Mouse (Mus musculus): Measurements from ENCODE around the gene Tas1r1.

Gene Tas1r1

DNA sequence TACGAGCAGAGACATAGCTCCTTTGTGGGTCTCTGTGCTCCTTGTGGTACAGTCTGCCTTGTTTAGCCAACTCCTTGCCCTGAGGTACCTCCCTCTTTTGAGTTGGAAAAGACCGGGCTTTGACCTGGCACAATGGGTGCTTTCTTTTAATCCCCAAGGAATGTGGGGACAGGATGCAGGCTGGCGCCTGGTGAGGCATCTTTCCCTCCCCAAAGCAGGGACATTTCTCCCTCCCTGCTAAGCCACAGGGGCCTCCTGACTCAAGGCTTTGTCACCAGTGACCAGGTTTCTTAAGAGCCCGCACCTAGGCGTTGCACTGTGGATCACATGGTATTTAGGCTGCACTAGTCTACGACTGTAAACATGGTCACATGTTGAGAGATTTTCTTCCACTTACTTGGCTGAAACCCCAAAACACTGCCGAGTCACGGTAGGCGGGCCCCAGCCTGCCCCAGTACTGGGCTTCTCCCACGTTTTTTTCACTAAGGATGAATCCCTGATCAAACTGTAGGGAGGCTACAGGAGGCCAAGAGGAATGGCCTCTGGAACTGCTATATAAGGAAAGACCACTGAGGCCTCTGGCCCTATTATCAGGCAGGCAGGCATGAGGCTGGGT, 28.2 kb downstream of the Tas1r1 start:
- 4% methylated on average over 10 of the region's 10 CpGs for WGBS

DNA sequence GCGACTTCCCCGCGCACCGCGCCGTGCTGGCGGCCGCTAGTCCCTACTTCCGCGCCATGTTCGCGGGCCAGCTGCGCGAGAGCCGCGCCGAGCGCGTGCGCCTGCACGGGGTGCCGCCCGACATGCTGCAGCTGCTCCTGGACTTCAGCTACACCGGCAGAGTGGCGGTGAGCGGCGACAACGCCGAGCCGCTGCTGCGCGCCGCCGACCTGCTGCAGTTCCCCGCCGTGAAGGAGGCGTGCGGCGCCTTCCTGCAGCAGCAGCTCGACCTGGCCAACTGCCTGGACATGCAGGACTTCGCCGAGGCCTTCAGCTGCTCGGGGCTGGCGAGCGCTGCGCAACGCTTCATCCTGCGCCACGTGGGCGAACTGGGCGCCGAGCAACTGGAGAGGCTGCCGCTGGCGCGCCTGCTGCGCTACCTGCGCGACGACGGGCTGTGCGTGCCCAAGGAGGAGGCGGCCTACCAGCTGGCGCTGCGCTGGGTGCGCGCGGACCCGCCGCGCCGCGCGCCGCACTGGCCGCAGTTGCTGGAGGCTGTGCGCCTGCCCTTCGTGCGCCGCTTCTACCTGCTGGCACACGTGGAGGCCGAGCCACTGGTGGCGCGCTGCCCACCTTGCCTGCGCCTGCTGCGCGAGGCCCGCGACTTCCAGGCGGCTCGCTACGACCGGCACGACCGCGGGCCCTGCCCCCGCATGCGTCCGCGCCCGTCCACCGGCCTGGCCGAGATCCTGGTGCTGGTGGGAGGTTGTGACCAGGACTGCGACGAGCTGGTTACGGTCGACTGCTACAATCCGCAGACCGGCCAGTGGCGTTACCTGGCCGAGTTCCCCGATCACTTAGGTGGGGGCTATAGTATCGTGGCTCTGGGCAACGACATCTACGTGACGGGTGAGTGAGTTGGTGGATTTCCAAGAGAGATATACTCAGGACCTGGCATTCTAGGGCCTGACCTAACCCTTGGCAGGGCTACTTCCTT, 29.0 kb downstream of the Tas1r1 start:
- WGBS = under 1% methylated on average over 115 of the region's 115 CpGs

DNA sequence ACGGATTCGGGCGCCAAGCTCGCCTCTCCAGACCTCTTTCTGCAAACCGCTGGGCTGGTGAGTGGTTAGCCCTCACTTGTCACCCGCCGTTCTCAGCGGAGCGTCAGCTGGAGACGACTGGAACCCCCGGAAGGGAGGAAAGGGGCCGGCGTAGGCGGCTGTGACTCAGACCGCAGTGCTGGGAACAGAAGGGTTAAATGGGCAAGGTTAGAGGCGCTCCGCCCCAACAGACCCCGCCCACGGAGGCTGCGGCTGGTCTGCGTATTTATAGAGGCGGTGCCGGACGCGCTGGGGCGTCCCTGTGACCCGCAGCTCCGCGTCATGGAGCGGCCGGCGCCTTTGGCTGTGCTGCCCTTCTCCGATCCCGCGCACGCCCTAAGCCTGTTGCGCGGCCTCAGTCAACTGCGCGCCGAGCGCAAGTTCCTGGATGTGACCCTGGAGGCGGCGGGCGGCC, 29.7 kb downstream of the Tas1r1 start, which contains the start of gene Klhl21:
Gene Klhl21, plus strand, starts transcription at position 182 of the 454 bp plus-strand sequence.
- under 1% methylated on average over 44 of the region's 45 CpGs for WGBS

DNA sequence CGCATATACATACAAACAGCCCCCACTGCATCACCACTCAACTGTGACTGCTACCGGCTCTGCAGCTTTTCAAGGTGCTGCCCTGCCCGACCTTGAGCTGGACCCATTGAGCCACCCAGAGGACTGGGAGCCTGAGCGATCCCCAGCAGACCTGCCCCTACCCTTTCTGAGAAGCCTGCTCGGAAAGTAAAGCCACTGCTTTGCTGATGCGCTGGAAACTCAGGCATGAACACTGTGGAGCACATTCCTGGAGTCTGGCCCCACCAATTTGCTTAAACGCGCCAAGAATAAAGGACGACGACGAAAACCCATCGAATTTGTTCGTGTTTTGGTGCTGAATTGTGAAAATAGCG, 30.2 kb downstream of the Tas1r1 start:
- under 1% methylated on average over 14 of the region's 14 CpGs for WGBS

DNA sequence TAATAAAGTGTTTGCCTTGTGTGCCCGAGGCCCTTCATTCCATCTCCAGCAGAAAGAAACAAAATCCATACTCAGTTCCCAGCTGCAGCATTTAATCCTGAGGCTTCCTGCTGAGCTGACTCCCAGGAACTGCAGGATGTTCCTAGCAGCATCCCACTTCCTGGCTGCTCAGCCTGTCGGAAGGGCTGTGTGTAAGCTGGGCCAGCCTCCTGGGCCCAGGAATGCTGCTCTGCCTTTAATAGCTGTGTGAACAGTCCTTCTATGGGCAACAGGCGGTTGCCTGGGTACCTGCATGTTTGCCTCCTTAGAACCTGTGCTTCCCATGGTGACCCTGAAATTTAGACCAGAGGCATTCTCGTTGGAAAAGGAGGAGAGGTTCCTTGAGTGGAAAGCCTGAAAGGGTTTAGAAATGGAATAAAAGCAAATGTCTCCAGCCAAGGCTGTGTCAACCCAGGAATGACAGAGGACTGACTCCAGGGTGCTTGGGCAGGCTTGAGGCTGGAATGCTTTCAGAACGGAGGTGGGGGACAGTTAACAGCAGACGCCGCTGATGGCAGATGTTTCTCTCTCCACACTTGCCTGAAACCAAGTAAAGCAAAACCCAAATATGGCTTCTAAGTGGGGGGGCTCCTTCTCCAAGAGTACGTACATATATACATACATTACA, 30.8 kb downstream of the Tas1r1 start:
- 18% methylated on average over 8 of the region's 8 CpGs for WGBS

DNA sequence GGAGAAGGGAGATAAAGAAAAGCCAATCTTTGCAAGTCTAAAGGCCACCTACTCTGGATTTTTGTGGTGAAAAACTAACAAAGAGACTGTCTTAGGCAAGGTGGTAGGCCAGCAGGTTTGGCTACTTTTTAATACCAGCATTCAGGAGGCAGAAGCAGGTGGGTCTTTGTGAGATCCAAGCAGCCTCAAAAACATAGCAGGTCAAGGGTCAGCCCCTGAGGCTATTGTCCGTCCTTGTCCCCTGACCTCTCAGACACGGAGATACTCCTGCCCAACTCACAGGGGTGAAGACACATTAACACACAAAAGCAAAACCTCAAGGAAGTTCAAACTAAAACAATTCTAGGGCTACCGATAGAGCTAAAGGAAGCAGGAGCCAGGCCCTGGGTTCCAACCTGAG, 31.6 kb downstream of the Tas1r1 start:
- WGBS = 54% methylated on average over 3 of the region's 3 CpGs

DNA sequence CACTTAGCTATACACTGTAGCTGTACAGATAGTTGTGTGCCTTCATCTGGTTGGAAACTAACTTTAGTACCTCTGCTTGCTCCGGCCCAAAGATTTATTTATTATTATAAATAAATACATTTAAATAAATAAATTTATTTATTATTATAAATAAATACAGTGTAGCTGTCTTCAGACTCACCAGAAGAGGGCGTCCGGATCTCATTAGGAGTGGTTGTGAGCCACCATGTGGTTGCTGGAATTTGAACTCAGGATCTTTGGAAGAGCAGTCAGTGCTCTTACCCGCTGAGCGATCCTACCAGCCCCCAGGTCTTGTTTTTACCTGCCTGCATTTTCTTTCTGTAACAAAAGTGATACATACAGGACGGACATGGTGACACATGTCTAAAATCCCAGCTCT, 32.2 kb downstream of the Tas1r1 start:
- 78% methylated on average over 6 of the region's 6 CpGs for WGBS

DNA sequence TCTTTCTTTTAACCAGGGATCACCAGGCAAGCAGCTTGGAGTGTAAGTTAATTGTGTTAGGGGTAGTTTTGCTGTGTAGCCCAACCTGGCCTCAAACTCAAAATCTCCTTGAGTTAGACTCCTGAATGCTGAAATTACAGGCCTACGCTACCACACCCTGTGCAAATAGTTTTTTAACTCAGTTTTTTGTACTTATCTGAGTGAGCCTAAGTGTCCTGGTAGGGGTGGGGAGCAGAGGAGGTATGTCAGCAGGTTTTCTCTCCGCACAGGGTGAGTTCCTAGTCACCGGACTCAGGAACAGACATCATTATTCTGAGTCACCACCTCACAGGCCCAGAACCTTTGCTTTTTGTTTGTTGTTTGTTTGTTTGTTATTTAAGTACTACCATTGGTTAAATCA, 36.3 kb downstream of the Tas1r1 start:
- 95% methylated on average over 3 of the region's 3 CpGs for WGBS

DNA sequence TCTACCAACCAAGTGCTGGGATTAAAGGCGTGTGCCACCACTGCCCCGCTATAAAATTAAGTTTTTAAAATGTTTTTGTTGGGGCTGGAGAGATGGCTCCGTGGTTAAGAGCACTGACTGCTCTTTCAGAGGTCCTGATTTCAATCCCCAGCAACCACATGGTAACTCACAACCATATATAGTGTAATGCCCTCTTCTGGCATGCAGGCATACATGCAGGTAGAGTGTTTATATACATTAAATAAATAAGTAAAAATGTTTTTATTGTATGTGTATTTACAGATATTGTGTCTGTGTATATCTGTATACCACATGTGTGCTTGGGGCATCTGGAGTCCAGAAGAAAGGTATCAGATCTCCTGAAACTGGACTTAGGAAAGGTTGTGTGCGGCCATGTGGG, 37.0 kb downstream of the Tas1r1 start:
- 71% methylated on average over 4 of the region's 4 CpGs for WGBS

DNA sequence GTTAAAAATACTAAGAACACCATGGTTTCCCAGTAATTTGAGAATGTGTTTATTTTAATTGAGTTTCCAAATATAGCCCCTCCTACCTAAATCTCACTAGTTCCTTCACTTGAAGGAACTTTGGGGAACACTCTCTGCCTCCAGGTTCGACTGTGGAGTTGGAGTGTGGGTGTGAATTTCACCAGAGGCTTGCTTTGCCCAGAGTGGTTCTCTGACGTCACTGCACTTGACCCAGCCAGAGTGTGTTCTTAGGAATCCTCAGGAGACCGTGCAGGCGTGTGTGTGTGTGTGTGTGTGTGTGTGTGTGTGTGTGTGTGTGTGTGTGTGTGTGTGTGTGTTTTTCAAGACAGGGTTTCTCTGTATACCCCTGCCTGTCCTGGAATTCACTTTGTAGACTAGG, 37.5 kb downstream of the Tas1r1 start:
- WGBS = 24% methylated on average over 4 of the region's 4 CpGs

DNA sequence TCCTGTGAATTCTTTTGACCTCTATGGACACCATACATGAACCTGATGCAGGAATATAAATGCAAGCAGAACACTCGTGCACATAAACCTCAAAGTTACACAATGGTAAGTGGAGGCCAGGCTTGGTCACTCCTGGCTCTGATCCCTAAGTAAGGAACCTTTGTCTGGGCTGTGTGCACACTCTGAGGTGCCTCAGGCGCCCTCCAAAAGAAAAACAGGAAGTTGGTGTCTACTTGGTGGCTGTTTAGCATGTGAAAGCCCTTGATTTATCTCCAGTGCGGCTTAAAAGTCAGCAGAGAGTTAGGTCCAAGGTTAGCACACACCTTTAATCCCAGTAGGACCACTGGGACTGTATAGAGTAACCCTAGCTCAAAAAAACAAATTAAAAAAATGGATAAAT, 38.9 kb downstream of the Tas1r1 start:
- whole genome bisulfite sequencing = 79% methylated on average over 3 of the region's 3 CpGs

DNA sequence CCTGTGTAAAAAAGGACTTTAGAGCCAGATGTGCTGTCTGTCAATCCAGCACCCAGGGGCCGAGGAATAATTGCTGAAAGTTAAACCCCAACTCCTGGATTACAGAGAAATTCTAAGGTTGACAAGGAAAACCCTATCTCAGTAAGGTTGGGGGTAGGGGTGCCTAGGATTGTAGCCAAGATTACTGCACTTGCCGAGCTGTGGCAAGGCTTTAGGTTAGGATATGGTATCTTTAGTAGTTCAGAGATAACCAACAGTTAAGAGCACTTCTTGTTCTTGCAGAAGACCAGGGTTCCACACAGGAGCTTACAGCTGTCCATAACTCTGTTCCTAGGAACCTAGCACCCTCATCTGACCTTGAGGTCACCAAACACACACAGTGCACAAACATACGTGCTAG, 40.7 kb downstream of the Tas1r1 start:
- WGBS = 66% methylated on average over 3 of the region's 3 CpGs

DNA sequence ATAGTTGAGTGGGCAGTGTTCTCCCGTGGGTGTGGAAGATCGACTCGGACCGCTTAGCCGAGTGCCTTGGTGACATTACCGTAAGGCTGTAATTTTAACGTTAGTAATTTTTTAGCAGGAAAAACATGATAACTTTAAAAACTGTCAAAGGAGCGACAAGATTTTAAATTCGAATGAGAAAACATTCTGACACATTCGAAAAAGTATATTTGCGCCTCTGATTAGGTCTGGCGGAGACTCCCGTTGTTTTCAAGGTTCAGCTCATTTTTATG, 41.5 kb downstream of the Tas1r1 start:
- WGBS = 2% methylated on average over 13 of the region's 13 CpGs

DNA sequence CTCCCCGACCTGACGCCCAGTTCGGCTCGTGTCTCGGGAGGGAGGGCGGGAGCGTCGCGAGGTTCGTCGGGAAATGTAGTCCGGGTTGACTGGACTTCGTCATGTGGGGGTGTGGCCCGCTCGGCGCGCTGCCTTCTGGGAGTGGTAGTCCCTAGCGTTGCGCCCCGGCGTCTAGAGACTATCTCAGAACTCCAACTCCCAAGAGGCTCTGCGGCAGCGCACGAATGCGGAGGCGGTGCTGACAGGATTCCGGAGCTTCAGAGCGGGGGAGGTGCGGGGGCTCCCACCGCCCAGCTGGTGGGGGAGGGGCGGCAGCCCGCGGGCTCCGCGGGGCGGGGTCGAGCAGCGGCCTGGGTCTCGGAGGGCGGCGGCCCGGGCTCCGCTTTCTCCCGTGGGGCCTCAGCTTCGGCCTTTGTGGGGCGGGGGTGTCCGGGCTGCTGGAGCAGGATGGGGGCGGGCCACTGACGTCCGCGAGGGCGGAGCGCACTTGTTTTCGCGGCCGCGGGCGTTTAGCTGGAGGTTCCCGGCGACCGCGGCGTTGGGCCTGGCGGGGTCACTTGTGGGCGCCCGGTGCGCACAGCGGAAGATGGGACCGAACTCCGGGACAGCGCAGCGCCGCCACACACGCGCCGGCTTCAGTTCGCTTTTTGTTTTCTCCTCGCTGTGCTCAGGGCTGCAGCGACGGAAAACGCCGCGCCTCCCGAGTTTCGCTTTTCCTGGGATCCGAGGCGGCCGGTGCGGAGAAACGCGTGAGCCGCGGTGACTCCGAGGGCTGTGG, 42.0 kb downstream of the Tas1r1 start, which contains the start of gene Phf13:
Gene Phf13, minus strand, starts transcription at position 86 of the 778 bp plus-strand sequence.
- WGBS = under 1% methylated on average over 90 of the region's 94 CpGs

DNA sequence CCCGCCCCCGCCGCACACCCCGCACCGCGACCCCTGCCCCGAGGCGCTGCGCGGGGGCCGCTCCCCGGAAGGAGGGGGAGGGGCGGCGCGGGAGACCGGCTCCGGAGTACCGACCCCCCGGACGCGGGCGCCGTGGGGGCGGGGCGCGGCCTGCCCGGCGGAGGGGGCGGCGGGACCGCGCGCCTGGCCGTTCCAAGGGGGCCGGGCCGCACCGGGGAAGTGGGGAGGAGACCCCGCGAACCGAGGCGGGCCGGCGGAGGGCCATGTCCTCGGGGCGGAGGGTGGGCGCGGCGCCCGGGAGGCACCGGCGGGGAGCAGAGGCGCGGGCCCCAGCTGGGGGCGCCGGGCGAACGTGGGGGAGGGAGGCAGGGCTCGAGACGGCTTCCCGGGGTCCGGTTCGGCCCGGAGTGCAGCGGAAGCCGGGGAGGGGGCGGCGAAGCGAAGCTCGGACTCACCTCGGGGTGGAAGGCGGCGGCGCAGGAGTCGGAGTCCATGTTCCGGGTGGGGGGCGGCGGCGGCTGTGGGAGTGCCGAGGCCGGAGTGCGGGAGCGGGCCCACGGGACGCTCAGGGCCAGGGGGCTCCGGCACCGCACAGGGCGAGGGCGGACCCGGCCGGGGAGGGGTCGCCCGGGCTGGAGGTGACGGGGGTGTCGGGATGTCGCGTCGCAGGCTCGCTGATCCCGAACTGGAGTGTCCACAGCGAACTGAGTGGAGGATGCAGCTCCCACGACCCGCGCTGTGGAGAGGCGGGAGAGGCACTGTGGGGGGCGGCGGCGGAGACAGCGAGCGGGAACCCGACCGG, 42.8 kb downstream of the Tas1r1 start:
- WGBS = 1% methylated on average over 104 of the region's 111 CpGs

DNA sequence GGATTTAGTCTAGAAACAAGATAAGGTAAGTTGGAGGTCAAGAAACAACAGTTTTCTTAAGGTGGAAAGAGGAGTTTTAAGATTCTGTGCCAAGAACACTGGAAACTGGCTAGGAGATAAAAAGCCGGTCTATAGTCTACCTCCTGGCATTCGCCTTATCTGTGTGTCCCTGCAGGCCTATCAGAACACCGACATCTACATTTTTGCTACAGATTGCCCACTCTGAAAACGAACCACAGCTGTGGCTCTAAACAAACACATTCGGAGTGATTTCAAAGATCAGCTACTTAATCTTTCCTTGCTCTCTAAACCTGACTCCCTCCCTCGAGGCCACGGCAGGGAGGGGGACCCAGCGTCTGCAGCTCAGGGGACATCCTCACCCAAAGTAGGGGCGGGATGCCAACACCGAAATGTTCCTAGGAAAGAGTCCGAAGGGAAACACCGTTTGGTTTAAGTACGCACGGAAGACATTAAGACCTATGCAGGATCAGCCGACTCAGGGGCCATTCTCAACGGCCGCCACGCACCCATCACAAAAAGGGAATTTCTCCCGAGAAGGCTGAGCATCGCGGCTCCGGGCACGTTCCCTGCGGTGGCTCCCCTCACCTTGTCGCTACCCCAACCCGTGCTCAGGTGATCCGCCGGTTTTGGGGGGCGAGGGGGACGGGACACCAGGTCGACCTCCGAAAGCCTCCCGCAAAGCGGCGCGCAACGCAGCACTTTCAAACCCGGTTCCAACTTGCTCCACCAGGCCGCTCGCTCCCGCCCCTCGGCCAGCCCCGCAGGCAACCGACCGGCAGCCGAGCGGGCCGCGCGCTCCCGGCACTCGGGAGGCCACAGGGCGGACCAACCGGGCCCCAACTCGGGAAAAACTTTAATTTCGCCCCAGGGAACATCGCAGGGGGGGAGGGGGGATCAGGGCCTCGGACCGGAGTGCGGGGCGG, 43.9 kb downstream of the Tas1r1 start:
- 3% methylated on average over 61 of the region's 61 CpGs for WGBS

DNA sequence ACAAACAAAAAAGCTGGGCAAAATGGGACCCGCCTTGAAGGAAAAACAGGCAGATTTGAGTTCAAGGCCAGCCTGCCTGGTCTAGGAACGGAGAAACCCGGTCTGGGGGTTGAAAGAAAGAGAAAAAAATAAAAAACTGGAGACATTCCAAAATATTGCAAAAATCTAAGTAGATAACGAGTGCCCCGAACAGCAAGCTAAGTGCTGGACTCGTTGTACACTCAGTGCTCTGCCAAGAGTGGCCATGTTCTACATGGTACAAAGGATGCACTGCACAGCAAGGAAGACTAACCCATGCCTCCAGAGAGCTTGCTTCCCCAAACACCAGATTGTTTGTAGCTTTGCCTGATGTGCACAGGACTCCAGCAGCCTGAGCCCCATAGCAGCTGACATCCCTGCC, 45.3 kb downstream of the Tas1r1 start:
- WGBS = 75% methylated on average over 6 of the region's 6 CpGs

DNA sequence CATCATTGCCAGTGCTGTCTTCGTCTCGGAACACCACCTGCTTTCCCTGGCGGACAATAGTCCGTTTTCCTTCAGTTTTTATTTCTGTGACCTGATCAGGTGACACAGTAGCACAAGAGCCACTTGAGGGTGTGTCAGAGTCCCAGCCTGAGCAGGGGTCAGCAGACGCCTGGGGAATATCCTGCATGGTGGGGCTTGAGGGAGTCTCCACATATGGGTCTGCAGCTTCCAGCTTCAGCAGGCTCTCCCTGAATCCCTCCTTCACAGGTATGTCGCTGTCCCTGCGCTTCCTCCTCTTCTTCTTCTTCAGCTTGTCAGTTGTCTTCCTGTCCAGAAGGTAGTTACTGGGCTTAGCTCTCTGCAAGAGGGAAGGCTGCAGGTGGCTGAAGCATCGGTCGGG, 46.3 kb downstream of the Tas1r1 start:
- WGBS = 93% methylated on average over 9 of the region's 9 CpGs

DNA sequence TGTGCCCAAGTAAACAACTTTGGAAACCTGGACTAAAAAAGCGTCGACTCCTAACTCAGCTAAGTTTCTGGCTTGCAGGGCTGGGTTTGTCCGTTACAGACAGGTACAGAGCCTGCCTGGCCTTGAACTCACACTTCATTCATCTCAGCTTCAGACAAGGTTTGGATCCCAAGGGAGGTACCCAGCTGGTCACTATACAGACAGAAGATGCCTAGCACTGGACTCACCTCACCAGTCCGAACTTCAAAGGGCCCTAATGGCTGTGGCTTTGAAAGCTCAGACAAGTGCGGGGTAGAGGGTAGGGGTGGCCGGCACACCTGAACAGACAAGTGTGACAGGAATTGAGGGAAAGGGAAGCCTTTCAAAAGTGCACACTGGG, 49.3 kb downstream of the Tas1r1 start:
- 42% methylated on average over 6 of the region's 6 CpGs for WGBS

All from cerebral cortex, adult 2 months (tissue).